Mouse (Mus musculus) heart, adult 18-20 months (tissue): ENCODE results near the gene Klrg1. TPM values are rescaled to one million over a fixed set of nuclear protein-coding genes. Genes with fewer than 3 reads are reported as not detected.

Experiments
- DNase-seq, 2 experiments: peaks; one replicate each; pipeline ENCODE4 v3.0.0; 2021 to 2022; ENCODE audit warnings: mixed read lengths in 1 of 2
- total RNA-seq, 2 experiments: library from RNA; stranded (reverse); gene quantifications; 2 replicates each; pipeline ENCODE4 v1.2.3; 2021

Klrg1 gene
- total RNA-seq, 2 experiments from 2014 or later: 0.25 TPM; not detected in 1

GRCm38 (mm10) chr6:122293121-122293520 is 10.4 kb upstream of the Klrg1 start:
- no peak for DNase-seq

GRCm38 (mm10) chr6:122292184-122292583 is 9.5 kb upstream of the Klrg1 start:
- DNase-seq: no peak

GRCm38 (mm10) chr6:122291735-122292134 is 9.1 kb upstream of the Klrg1 start:
- DNase-seq: no peak

GRCm38 (mm10) chr6:122291264-122291663 is 8.6 kb upstream of the Klrg1 start:
- no peak for DNase-seq

- DNase-seq: no peak
Measured at GRCm38 (mm10) chr6:122290253-122290652, 7.6 kb upstream of the Klrg1 start.

GRCm38 (mm10) chr6:122289313-122289712 is 6.6 kb upstream of the Klrg1 start:
- DNase-seq: no peak

GRCm38 (mm10) chr6:122288263-122288662 is 5.6 kb upstream of the Klrg1 start:
- no peak for DNase-seq

- no peak for DNase-seq
Measured at GRCm38 (mm10) chr6:122284823-122285222, 2.1 kb upstream of the Klrg1 start.

GRCm38 (mm10) chr6:122284304-122284703 is 1.6 kb upstream of the Klrg1 start:
- no peak for DNase-seq

- DNase-seq: no peak
Measured at GRCm38 (mm10) chr6:122283429-122283828, 747 bp upstream of the Klrg1 start.

GRCm38 (mm10) chr6:122276565-122276964 is 6.1 kb downstream of the Klrg1 start:
- DNase-seq: no peak

GRCm38 (mm10) chr6:122274546-122274945 is 8.1 kb downstream of the Klrg1 start:
- DNase-seq: no peak

GRCm38 (mm10) chr6:122270152-122270551 is 12.5 kb downstream of the Klrg1 start:
- DNase-seq: no peak

- DNase-seq: no peak
Measured at GRCm38 (mm10) chr6:122269170-122269569, 13.5 kb downstream of the Klrg1 start.

GRCm38 (mm10) chr6:122268561-122268960 is 14.1 kb downstream of the Klrg1 start:
- peak; percentile 48 to 70 for DNase-seq

- DNase-seq: no peak
Measured at GRCm38 (mm10) chr6:122262543-122262942, 20.1 kb downstream of the Klrg1 start.

GRCm38 (mm10) chr6:122252146-122252545 is 30.5 kb downstream of the Klrg1 start:
- DNase-seq: no peak

- DNase-seq: no peak
Measured at GRCm38 (mm10) chr6:122250033-122250432, 32.6 kb downstream of the Klrg1 start.

Other genes starting within 250 kb of the Klrg1 start
- gene M6pr, start 25.8 kb upstream of the Klrg1 start, total RNA-seq: 10 to 100 TPM; 42.5 to 45.6 TPM
- 10 to 100 TPM; 17.8 to 18.6 TPM for gene Phc1, start 57.7 kb upstream of the Klrg1 start, total RNA-seq
- gene Rimklb, start 215.9 kb upstream of the Klrg1 start, total RNA-seq: under 1 TPM in 1 of 2 experiments, not detected in 1; 0.33 TPM
- 10 to 100 TPM; 18.1 to 19.6 TPM for gene Mfap5, start 223.0 kb upstream of the Klrg1 start, total RNA-seq